Mouse (Mus musculus) limb, embryonic 14.5 days (tissue): ENCODE data around the gene Olfr91. TPM values are rescaled to one million over a fixed set of nuclear protein-coding genes. Genes with fewer than 3 reads are reported as not detected.

Experiments used
- ATAC-seq: fragments of 200-750 bp; cut with Nextera tagmentation; 2 replicates; pipeline ENCODE4 v1.8.0; 2017; ENCODE audit warnings: low read depth, moderate number of reproducible peaks, moderate TSS enrichment; ENCODE audit not compliant: low FRiP score
- DNase-seq: peaks from one replicate; pipeline ENCODE4 v3.0.0-alpha.2; 2015; ENCODE audit warnings: low spot score
- H3K27ac ChIP-seq: fragments of 300-500 bp; sonication (generic); replicated peaks from 2 replicates; pipeline ENCODE4 v1.5.1; 2014; ENCODE audit warnings: low read depth, mild to moderate bottlenecking, low read length, moderate library complexity, mixed read lengths
- H3K27me3 ChIP-seq: fragments of 300-500 bp; sonication (generic); 2 replicates; pipeline ENCODE4 v1.6.1; 2014; ENCODE audit warnings: low read length, mixed read lengths; ENCODE audit not compliant: control insufficient read depth, insufficient read depth
- H3K36me3 ChIP-seq: fragments of 300-500 bp; sonication (generic); 2 replicates; pipeline ENCODE4 v1.6.1; 2014; ENCODE audit warnings: mild to moderate bottlenecking, low read length, moderate library complexity, mixed read lengths; ENCODE audit not compliant: control insufficient read depth, insufficient read depth
- H3K4me1 ChIP-seq: fragments of 300-500 bp; sonication (generic); 2 replicates; pipeline ENCODE4 v1.6.1; 2014; ENCODE audit warnings: antibody characterized with exemption, low read length, mixed read lengths; ENCODE audit not compliant: control insufficient read depth, insufficient read depth
- H3K4me2 ChIP-seq: fragments of 300-500 bp; sonication (generic); replicated peaks from 2 replicates; pipeline ENCODE4 v1.6.1; 2014; ENCODE audit warnings: low read depth, mild to moderate bottlenecking, low read length, moderate library complexity; ENCODE audit not compliant: severe bottlenecking
- H3K4me3 ChIP-seq: fragments of 300-500 bp; sonication (generic); replicated peaks from 2 replicates; pipeline ENCODE4 v1.5.1; 2014; ENCODE audit warnings: low read length
- H3K9ac ChIP-seq: fragments of 300-500 bp; sonication (generic); 2 replicates; pipeline ENCODE4 v1.6.1; 2014; ENCODE audit warnings: mild to moderate bottlenecking, low read depth, low read length, moderate library complexity; ENCODE audit not compliant: severe bottlenecking
- H3K9me3 ChIP-seq: fragments of 300-500 bp; sonication (generic); 2 replicates; pipeline ENCODE4 v1.6.1; 2016; ENCODE audit warnings: low read length; ENCODE audit not compliant: control insufficient read depth
- POLR2A ChIP-seq: fragments of 200-500 bp; IDR thresholded peaks from 2 replicates; pipeline ENCODE4 v1.8.0; 2012; ENCODE audit warnings: inconsistent platforms, mild to moderate bottlenecking, moderate library complexity, borderline replicate concordance; ENCODE audit not compliant: insufficient read depth, insufficient read length; ENCODE audit errors: extremely low read depth
- WGBS: fragments of 180-500 bp; shearing (Covaris S2); extraction: QIAGEN DNeasy Blood & Tissue Kit; methylation state at CpG from one replicate; pipeline ENCODE4 v1.1.7; 2014; 5-methylcytosine and 5-hydroxymethylcytosine counted together
- polyA plus RNA-seq, 2 experiments: library from polyadenylated mRNA; depleted of rRNA in 1 of 2; stranded (reverse) in 1 of 2; unstranded in 1 of 2; fragments of >200 nt; fragmentation: Nextera tagmentation in 1 of 2; extraction: Ambion mirVana in 1 of 2; gene quantifications; 2 replicates each; pipeline versions ENCODE4 v1.2.1 to v1.2.3; 2012 to 2014

Olfr91 gene
- polyA plus RNA-seq, 2 experiments = not detected

- WGBS = 26% methylated on average over 1 of the region's 1 CpGs
- no peak overlapping the region for H3K4me3 ChIP-seq
- H3K9me3 ChIP-seq = no peaks in the 10 kb centered on the region
- H3K36me3 ChIP-seq = peaks cover 32% of the 10 kb centered on the region
- H3K27ac ChIP-seq = no peak overlapping the region
- H3K9ac ChIP-seq = no peak overlapping the region
- DNase-seq = no peak
- peaks cover 8% of the 10 kb centered on the region; the same call in 1 of the 2 replicates for H3K4me1 ChIP-seq
- H3K4me2 ChIP-seq = no peak overlapping the region
- no peaks in the 10 kb centered on the region for H3K27me3 ChIP-seq
- TF ChIP-seq POLR2A = no peak
- no peak for ATAC-seq
These were observed 19.9 kb downstream of the Olfr91 start for GRCm38 (mm10) chr17:37078193-37078592.

DNA sequence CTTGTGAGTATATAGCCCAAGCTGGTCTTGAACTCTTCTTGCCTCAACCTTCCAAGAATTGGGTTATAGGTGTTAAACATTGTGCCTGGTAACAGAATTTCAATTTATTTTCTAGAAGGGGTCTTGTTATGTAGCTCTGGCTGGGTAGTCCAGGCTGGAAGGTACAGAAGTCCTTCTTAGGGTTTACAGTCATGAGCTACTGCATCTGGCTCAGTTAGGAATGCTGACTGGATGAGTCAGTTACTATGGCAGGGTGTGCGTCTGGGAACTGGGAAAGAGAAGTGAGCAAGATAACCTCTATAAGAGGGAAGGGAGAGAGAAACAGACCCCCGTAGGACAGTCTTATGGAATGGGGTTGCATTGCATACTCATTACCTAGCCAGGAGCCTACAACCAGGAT, 22.3 kb downstream of the Olfr91 start:
- Histone ChIP-seq H3K4me3 (no peak overlapping the region), H3K4me2 (no peak overlapping the region), H3K36me3 (peaks cover 54% of the 10 kb centered on the region), H3K27ac (no peak overlapping the region), H3K27me3 (no peaks in the 10 kb centered on the region), H3K9me3 (no peaks in the 10 kb centered on the region), H3K4me1 (peaks cover 8% of the 10 kb centered on the region; the same call in 1 of the 2 replicates), H3K9ac (no peak overlapping the region)
- TF ChIP-seq POLR2A = no peak
- WGBS = 95% methylated on average over 2 of the region's 2 CpGs
- ATAC-seq (no peak), DNase-seq (no peak)

- H3K4me3 ChIP-seq = no peak overlapping the region
- no peaks in the 10 kb centered on the region for H3K9me3 ChIP-seq
- no peak for TF ChIP-seq POLR2A
- no peaks in the 10 kb centered on the region for H3K27me3 ChIP-seq
- H3K27ac ChIP-seq = no peak overlapping the region
- H3K36me3 ChIP-seq = peaks cover 60% of the 10 kb centered on the region
- no peak overlapping the region for H3K9ac ChIP-seq
- no peak overlapping the region for H3K4me2 ChIP-seq
- ATAC-seq (no peak), DNase-seq (no peak)
- peaks cover 8% of the 10 kb centered on the region; the same call in 1 of the 2 replicates for H3K4me1 ChIP-seq
- 91% methylated on average over 6 of the region's 6 CpGs for WGBS
These were observed 22.9 kb downstream of the Olfr91 start for GRCm38 (mm10) chr17:37075181-37075580.

- TF ChIP-seq POLR2A = no peak
- peaks cover 83% of the 10 kb centered on the region for H3K36me3 ChIP-seq
- no peaks in the 10 kb centered on the region for H3K27me3 ChIP-seq
- H3K27ac ChIP-seq = no peak overlapping the region
- no peaks in the 10 kb centered on the region for H3K4me1 ChIP-seq
- WGBS = 65% methylated on average over 11 of the region's 11 CpGs
- no peak for ATAC-seq
- no peak overlapping the region for H3K4me2 ChIP-seq
- no peak overlapping the region for H3K9ac ChIP-seq
- DNase-seq = no peak
- H3K4me3 ChIP-seq = no peak overlapping the region
- no peaks in the 10 kb centered on the region for H3K9me3 ChIP-seq
These were observed 25.3 kb downstream of the Olfr91 start for GRCm38 (mm10) chr17:37072730-37073276.

- H3K27ac ChIP-seq = no peak overlapping the region
- no peaks in the 10 kb centered on the region for H3K4me1 ChIP-seq
- no peak overlapping the region for H3K4me2 ChIP-seq
- H3K9me3 ChIP-seq = no peaks in the 10 kb centered on the region
- ATAC-seq (no peak), DNase-seq (no peak)
- H3K27me3 ChIP-seq = no peaks in the 10 kb centered on the region
- 85% methylated on average over 12 of the region's 12 CpGs for WGBS
- no peak overlapping the region for H3K9ac ChIP-seq
- no peak for TF ChIP-seq POLR2A
- H3K4me3 ChIP-seq = no peak overlapping the region
- peaks cover 89% of the 10 kb centered on the region for H3K36me3 ChIP-seq
These were observed 25.9 kb downstream of the Olfr91 start for GRCm38 (mm10) chr17:37072080-37072729.
